Mouse (Mus musculus) midbrain, embryonic 13.5 days (tissue): ENCODE data around the gene Rasip1. TPM values are rescaled to one million over a fixed set of nuclear protein-coding genes. Genes with fewer than 3 reads are reported as not detected.
A peak's percentile ranks its signal among the peaks of the same experiment; 100 is the strongest.

Experiments used
- ATAC-seq: fragments of 200-750 bp; cut with Nextera tagmentation; 2 replicates; pipeline ENCODE4 v1.8.0; 2017; ENCODE audit warnings: mild to moderate bottlenecking, moderate TSS enrichment, moderate library complexity
- H3K27ac ChIP-seq: fragments of 300-500 bp; sonication (generic); 2 replicates; pipeline ENCODE4 v1.5.1; 2015; ENCODE audit warnings: inconsistent platforms, mild to moderate bottlenecking, moderate library complexity
- H3K27me3 ChIP-seq: fragments of 300-500 bp; sonication (generic); 2 replicates; pipeline ENCODE4 v1.6.1; 2015; ENCODE audit warnings: mild to moderate bottlenecking, inconsistent platforms
- H3K36me3 ChIP-seq: fragments of 300-500 bp; sonication (generic); 2 replicates; pipeline ENCODE4 v1.6.1; 2015; ENCODE audit warnings: mild to moderate bottlenecking, inconsistent platforms
- H3K4me1 ChIP-seq: fragments of 300-500 bp; sonication (generic); replicated peaks from 2 replicates; pipeline ENCODE4 v1.6.1; 2015; ENCODE audit warnings: inconsistent platforms
- H3K4me2 ChIP-seq: fragments of 300-500 bp; sonication (generic); replicated peaks from 2 replicates; pipeline ENCODE4 v1.6.1; 2015; ENCODE audit warnings: moderate library complexity, mild to moderate bottlenecking, inconsistent platforms
- H3K4me3 ChIP-seq: fragments of 300-500 bp; sonication (generic); replicated peaks from 2 replicates; pipeline ENCODE4 v1.5.1; 2015; ENCODE audit warnings: mild to moderate bottlenecking, inconsistent platforms
- H3K9ac ChIP-seq: fragments of 300-500 bp; sonication (generic); replicated peaks from 2 replicates; pipeline ENCODE4 v1.6.1; 2015; ENCODE audit warnings: mild to moderate bottlenecking, inconsistent platforms
- H3K9me3 ChIP-seq: fragments of 300-500 bp; sonication (generic); 2 replicates; pipeline ENCODE4 v1.6.1; 2016; ENCODE audit warnings: mild to moderate bottlenecking, inconsistent platforms
- WGBS: fragments of 180-500 bp; shearing (Covaris S2); methylation state at CpG from one replicate; pipeline ENCODE4 v1.1.7; 2015; 5-methylcytosine and 5-hydroxymethylcytosine counted together
- polyA plus RNA-seq: library from polyadenylated mRNA; unstranded; fragments of >200 nt; fragmentation: Nextera tagmentation; extraction: Ambion mirVana; gene quantifications from 2 replicates; pipeline ENCODE4 v1.2.1, GENCODE M21; 2015

The Rasip1 gene
- polyA plus RNA-seq, 1 experiment from 2014 or later = 9.4 TPM

DNA sequence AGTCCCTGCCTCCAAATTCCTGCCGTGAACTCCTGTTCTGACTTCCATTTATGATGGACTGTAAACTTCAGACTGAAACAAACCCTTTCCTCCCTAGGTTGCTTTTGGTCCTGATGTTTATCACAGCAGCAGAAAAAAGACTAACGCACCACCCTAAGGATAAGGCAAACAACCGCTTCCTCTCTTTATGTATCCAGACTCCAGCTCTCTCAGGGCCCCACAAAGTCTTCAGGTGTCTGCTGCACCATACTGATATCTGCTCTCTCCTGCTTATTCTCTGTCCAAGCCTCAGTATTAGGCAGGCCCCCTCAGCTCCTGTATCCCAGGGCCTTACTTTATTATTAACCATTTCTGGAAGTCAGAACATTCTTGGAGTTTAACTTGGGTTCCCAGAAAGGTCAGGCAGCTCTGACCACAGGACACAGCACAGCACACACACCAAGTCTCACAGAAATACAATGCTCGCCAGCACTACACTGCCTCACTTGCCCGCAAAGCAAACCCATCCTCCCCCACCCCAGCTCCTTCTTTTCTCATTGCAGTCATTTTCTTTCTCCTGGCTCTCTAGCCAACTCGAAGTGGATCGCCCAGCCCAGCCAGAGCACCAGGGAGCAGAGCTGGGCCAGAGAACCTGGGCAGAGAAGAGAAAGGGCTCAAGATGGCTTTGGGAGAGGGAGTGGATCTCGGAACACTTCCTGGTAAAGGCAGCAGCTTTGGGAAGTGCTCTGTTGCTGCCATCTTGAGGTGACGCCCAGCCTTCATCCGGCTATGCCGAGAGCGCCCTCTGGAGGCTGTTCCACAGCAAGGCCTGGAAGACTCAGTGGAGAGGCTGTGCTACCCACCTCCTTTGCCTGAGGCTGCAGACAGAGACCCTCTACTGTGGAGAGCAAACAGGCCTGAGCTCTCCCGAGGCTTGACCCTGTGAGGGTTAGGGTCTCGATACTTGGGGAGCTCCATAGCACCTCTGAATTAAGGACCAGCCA is 55.1 kb downstream of the Rasip1 start:
- Histone ChIP-seq H3K4me2 (peak overlapping the region; percentile 43), H3K36me3 (no peaks in the 10 kb centered on the region), H3K27ac (peak overlapping the region; percentile 74), H3K4me1 (peaks cover 11% of the 10 kb centered on the region), H3K27me3 (no peaks in the 10 kb centered on the region), H3K9me3 (no peaks in the 10 kb centered on the region), H3K4me3 (peak overlapping the region; percentile 11; the same call in 1 of the 2 replicates), H3K9ac (0 out of 2 replicates have a peak overlapping the region, but pooled peaks have one; percentile 46)
- 29% methylated on average over 14 of the region's 14 CpGs for WGBS
- ATAC-seq = peak; percentile 83

DNA sequence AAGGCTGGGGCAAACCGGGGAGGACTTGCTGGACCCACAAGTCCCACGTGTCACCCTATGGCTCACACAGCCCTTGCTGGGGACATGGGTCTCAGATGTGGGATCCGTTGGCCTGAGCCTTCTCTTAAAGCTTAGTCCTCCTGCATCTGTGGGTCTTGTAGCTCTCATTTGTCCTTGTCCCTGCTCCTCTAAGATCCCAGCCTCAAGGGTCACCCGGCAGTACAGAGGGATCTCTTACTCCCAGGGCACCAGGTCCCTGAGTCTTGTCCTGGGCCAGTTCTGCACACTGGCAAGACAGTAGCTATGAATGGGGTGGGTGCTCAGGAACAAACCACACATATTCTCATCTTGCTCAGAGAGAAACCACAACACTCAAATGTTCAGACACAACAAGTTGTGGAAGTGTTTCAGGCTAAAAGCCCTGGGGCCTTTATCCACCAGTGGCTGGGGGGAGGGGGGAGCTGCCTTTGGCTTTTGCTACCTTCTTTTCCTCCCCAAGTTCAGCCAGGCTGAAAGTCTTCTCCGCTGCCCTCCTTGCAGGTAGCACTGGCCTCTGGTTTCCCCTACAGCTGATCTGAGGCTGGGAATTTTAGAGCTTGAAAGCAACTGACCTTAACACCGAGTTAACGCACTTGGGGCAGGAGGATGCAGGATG is 56.2 kb downstream of the Rasip1 start, which contains the start of gene Ntn5:
Ntn5 (plus strand) TSS at position 627 of the 655 bp plus-strand sequence.
- Histone ChIP-seq H3K36me3 (no peaks in the 10 kb centered on the region), H3K4me1 (peaks cover 11% of the 10 kb centered on the region), H3K4me3 (0 out of 2 replicates have a peak within 1 kb of the TSS, but pooled peaks have one; percentile 11), H3K27ac (peak within 1 kb of the TSS; percentile 74; the same call in 1 of the 2 replicates), H3K27me3 (no peaks in the 10 kb centered on the region), H3K9me3 (no peaks in the 10 kb centered on the region), H3K9ac (0 out of 2 replicates have a peak within 1 kb of the TSS, but pooled peaks have one; percentile 46), H3K4me2 (no peak within 1 kb of the TSS)
- WGBS = 76% methylated on average over 7 of the region's 7 CpGs
- no peak for ATAC-seq

DNA sequence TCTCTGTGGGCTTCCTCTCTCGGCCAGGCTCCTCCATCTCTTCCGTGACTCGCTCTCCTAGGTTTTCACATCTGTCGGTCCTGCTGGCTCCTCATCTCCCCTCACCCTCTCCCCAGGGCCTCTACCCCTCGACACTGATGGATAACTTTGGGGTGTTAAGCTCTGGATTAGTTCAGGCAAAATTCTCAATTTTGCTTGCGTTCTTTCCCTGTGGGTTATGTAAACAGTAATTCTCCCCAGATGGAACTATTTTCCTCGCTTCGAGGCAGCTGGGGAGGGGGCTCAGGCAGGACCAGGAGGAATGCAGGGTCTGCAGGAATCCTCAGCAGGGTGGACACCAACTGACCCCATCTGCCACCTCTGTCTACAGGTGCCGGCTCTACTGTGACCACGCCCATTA is 58.5 kb downstream of the Rasip1 start:
- H3K4me1 ChIP-seq = peaks cover 11% of the 10 kb centered on the region
- WGBS = 69% methylated on average over 10 of the region's 10 CpGs
- no peak overlapping the region for H3K27ac ChIP-seq
- ATAC-seq = no peak
- no peak overlapping the region for H3K4me3 ChIP-seq
- H3K27me3 ChIP-seq = no peaks in the 10 kb centered on the region
- no peaks in the 10 kb centered on the region for H3K9me3 ChIP-seq
- H3K36me3 ChIP-seq = no peaks in the 10 kb centered on the region
- H3K9ac ChIP-seq = no peak overlapping the region
- H3K4me2 ChIP-seq = no peak overlapping the region

DNA sequence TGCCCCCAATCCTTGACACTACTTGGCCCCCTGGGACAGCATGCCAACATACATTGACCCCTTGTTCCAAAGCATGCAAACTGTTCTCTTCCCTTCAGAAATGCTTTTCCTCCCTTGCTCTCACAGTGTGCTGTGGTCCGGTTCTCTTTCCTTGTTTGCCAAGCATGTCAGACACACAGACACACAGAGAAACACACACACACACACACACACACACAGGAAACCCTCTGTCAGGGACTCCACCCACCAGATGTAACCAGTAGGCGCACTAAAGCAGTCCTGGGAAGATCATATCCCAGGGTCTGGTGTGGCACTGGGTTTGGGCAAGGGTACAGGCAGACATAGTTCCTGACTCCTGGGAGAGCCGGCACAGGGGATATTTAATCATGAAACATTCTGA is 59.6 kb downstream of the Rasip1 start:
- peaks cover 11% of the 10 kb centered on the region for H3K4me1 ChIP-seq
- H3K27ac ChIP-seq = no peak overlapping the region
- H3K9ac ChIP-seq = no peak overlapping the region
- H3K4me3 ChIP-seq = no peak overlapping the region
- H3K27me3 ChIP-seq = no peaks in the 10 kb centered on the region
- no peak overlapping the region for H3K4me2 ChIP-seq
- no peaks in the 10 kb centered on the region for H3K9me3 ChIP-seq
- 74% methylated on average over 3 of the region's 3 CpGs for WGBS
- no peak for ATAC-seq
- no peaks in the 10 kb centered on the region for H3K36me3 ChIP-seq

Other genes with a start within 250 kb of the Rasip1 start
- 223 and 238 TPM in 2 replicates for gene Snrnp70, start 231.7 kb upstream of the Rasip1 start, polyA plus RNA-seq
- gene Kcna7, start 221.8 kb upstream of the Rasip1 start, polyA plus RNA-seq = not detected in 2 replicates
- gene Ntf5, start 213.8 kb upstream of the Rasip1 start, polyA plus RNA-seq = not detected in 2 replicates
- 0.50 TPM in 1 of 2 replicates, not detected in the other for gene Lhb, start 206.7 kb upstream of the Rasip1 start, polyA plus RNA-seq
- 20.6 and 23.4 TPM in 2 replicates for gene Gys1, start 192.6 kb upstream of the Rasip1 start, polyA plus RNA-seq
- gene Ruvbl2, start 189.4 kb upstream of the Rasip1 start, polyA plus RNA-seq = 121 and 123 TPM in 2 replicates
- gene Ftl1, start 167.6 kb upstream of the Rasip1 start, polyA plus RNA-seq = 6,845 and 7,096 TPM in 2 replicates
- gene Bax, start 160.6 kb upstream of the Rasip1 start, polyA plus RNA-seq = 259 and 265 TPM in 2 replicates
- 0.22 TPM in 1 of 2 replicates, not detected in the other for gene Tulp2, start 145.6 kb upstream of the Rasip1 start, polyA plus RNA-seq
- not detected in 2 replicates for gene Gm45808, start 140.7 kb upstream of the Rasip1 start, polyA plus RNA-seq
- gene Dhdh, start 138.7 kb upstream of the Rasip1 start, polyA plus RNA-seq = 3.3 and 3.6 TPM in 2 replicates
- gene Nucb1, start 117.1 kb upstream of the Rasip1 start, polyA plus RNA-seq = 86.7 and 101 TPM in 2 replicates
- gene Ppp1r15a, start 101.2 kb upstream of the Rasip1 start, polyA plus RNA-seq = 11.7 and 11.9 TPM in 2 replicates
- 0.23 and 0.46 TPM in 2 replicates for gene Plekha4, start 101.2 kb upstream of the Rasip1 start, polyA plus RNA-seq
- gene Hsd17b14, start 72.6 kb upstream of the Rasip1 start, polyA plus RNA-seq = 0.13 and 0.21 TPM in 2 replicates
- gene Bcat2, start 57.3 kb upstream of the Rasip1 start, polyA plus RNA-seq = 20.7 and 24.5 TPM in 2 replicates
- gene Fgf21, start 12.0 kb upstream of the Rasip1 start, polyA plus RNA-seq = 0.17 TPM in 1 of 2 replicates, not detected in the other
- not detected in 2 replicates for gene Fut1, start 10.2 kb upstream of the Rasip1 start, polyA plus RNA-seq
- gene Izumo1, start 5.7 kb upstream of the Rasip1 start, polyA plus RNA-seq = 0.17 TPM in 1 of 2 replicates, not detected in the other
- gene Mamstr, start 12.5 kb downstream of the Rasip1 start, polyA plus RNA-seq = 3.1 and 4.8 TPM in 2 replicates
- 0.06 and 0.09 TPM in 2 replicates for gene Fut2, start 38.9 kb downstream of the Rasip1 start, polyA plus RNA-seq
- 0.39 and 0.59 TPM in 2 replicates for gene Ntn5, start 56.5 kb downstream of the Rasip1 start, polyA plus RNA-seq
- gene Sec1, start 66.9 kb downstream of the Rasip1 start, polyA plus RNA-seq = 0.17 and 0.31 TPM in 2 replicates
- 35.9 and 40.0 TPM in 2 replicates for gene Car11, start 72.4 kb downstream of the Rasip1 start, polyA plus RNA-seq
- 3.4 and 4.0 TPM in 2 replicates for gene Dbp, start 77.6 kb downstream of the Rasip1 start, polyA plus RNA-seq
- gene Rpl18, start 88.0 kb downstream of the Rasip1 start, polyA plus RNA-seq = 643 and 684 TPM in 2 replicates
- 24.3 and 27.1 TPM in 2 replicates for gene Sphk2, start 90.5 kb downstream of the Rasip1 start, polyA plus RNA-seq
- 1.0 and 1.3 TPM in 2 replicates for gene Fam83e, start 93.7 kb downstream of the Rasip1 start, polyA plus RNA-seq
- not detected in 2 replicates for gene Spaca4, start 98.3 kb downstream of the Rasip1 start, polyA plus RNA-seq
- gene Lmtk3, start 156.2 kb downstream of the Rasip1 start, polyA plus RNA-seq = 22.8 and 24.0 TPM in 2 replicates
- 5.5 and 5.6 TPM in 2 replicates for gene Sult2b1, start 157.2 kb downstream of the Rasip1 start, polyA plus RNA-seq
- gene Cyth2, start 187.1 kb downstream of the Rasip1 start, polyA plus RNA-seq = 362 and 363 TPM in 2 replicates
- gene Kcnj14, start 197.3 kb downstream of the Rasip1 start, polyA plus RNA-seq = 0.62 and 0.73 TPM in 2 replicates
- 39.9 and 41.7 TPM in 2 replicates for gene Grwd1, start 203.5 kb downstream of the Rasip1 start, polyA plus RNA-seq
- gene Kdelr1, start 245.3 kb downstream of the Rasip1 start, polyA plus RNA-seq = 36.1 and 44.8 TPM in 2 replicates